Mouse (Mus musculus) skeletal muscle tissue, postnatal 0 days (tissue): ENCODE measurements around the gene Lif. TPM values are rescaled to one million over a fixed set of nuclear protein-coding genes. Genes with fewer than 3 reads are reported as not detected.

Source experiments
- polyA plus RNA-seq: library from polyadenylated mRNA; unstranded; fragments of >200 nt; fragmentation: Nextera tagmentation; extraction: Ambion mirVana; gene quantifications from 2 replicates; pipeline ENCODE4 v1.2.1, GENCODE M21; 2015

Gene Lif
- 0.23 and 0.34 TPM in 2 replicates for polyA plus RNA-seq

DNA sequence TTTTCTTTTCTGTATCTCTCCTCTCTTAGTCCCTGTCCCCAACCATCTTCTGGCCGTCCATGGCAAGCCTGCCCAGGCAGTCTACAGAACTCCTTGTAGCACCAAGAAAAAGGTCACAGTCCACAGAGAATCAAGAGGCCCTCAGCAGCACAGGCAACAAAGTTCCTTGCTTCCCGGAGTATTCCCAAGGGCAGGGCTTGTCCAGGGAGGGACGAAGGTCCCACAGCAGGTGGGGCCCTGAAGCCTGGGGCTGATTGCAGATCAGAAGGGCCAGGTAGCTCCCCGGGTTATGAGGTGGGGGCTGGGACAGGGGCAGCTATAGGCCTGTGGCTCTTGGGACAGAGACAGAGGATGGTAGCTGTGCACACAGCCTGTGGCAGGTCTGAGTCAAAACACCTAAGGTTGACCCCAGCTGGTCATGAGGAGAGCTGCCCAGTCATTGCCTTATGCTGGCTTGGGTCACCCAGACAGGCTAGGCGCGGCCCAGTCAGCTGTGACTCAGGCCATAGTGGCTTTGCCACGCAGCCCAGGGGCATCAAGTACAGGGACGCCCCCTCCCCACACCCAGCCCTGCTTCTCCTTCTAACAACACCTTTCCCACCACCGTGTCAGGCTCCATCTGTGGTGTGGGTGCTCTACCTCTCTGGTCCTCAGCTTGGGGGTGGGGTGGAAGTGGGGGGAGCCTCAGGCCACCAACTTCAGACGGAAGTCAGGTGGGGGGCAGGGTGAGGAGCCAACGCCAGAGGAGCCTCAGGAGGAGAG lies at the start of gene Lif:
Lif (plus strand) TSS at position 712 of the 762 bp plus-strand sequence.

DNA sequence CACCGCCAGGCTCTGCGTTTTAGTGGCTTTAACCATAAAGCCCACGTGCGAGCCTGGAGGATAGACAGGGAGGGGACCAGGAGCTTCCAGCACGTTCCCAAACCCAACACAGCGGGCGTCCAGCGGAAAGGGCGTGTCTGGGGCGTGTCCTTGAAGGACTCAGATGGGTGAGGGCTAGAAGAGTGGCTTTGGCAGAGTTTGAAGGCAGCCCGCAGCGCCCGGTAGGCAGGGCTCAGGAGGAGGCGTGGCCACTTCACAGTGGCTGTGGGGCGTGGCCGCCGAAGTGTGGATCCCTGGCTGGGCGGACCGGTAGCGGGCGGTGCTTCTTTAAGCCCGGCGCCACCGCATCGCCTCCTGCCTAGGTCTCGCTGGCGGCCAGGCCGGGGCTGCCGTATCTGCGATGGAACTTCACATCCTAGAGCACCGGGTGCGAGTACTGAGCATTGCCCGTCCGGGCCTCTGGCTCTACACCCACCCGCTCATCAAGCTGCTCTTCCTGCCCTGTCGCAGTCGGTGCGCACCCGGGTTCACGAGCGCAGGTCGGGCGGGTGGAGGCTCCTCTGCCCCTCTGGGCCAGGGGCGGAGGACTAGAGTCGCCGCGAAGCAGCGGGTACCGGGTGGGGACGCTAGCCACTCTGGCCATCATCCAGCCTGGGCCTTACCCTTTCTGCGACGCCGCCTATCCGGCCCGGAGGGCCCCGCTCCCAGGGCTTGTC lies 39.3 kb upstream of the Lif start, which contains the start of gene Castor1:
Castor1 (plus strand) TSS at position 312 of the 716 bp plus-strand sequence.

DNA sequence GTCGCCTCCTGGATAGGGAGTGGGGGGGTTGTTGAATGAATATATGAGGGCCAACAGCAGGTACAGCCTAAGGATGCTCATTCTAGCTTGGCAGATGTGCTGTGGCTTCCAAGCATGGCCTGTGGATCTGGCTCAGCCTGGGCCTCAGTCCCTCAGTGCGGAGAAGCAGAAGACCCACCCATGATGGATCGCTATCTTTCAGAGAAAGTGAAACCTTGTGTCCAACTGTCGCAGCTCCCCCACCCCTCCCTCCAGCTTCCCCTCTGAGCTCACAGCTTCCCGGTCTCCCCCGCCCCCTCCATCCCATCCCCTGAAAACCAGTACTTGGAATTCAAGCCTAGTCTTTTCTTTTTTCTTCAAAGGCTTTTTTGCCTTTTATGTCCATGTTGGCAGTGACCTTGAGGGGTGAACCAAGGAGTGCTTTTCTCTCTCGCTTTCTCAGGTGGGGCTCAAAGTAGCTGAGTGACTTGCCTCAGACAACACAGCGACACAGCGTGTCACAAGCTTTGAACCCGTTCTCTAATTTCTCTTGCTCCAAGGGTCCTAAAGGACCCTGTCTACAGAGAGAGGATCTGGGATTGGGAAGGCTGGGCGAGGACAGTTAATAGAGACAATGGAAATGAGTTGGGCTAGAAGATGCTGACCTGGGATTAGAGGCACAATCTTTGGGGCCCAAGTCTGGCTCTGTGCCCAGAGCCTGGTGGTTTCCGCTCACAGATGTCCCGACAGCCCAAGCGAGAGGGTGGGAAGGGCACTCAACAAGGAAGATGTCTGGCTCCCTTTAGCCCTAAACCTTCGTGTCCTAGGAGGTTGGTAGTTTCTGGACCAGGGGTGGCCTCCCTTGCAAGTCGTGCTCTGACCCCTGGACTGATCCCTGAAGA lies 21.5 kb upstream of the Lif start, which contains the start of gene Osm:
Osm (plus strand) TSS at position 756 of the 881 bp plus-strand sequence.

Other genes with a start within 250 kb of the Lif start
- 0.10 and 0.60 TPM in 2 replicates for gene Sec14l4, start 226.1 kb upstream of the Lif start, polyA plus RNA-seq
- not detected in 2 replicates for gene Sec14l3, start 192.7 kb upstream of the Lif start, polyA plus RNA-seq
- 16.6 and 19.9 TPM in 2 replicates for gene Mtfp1, start 162.1 kb upstream of the Lif start, polyA plus RNA-seq
- gene Sec14l2, start 134.1 kb upstream of the Lif start, polyA plus RNA-seq, result 0.85 and 1.1 TPM in 2 replicates
- gene Rnf215, start 122.4 kb upstream of the Lif start, polyA plus RNA-seq, result 13.5 and 15.0 TPM in 2 replicates
- 3.8 and 4.2 TPM in 2 replicates for gene Ccdc157, start 97.3 kb upstream of the Lif start, polyA plus RNA-seq
- gene Sf3a1, start 97.2 kb upstream of the Lif start, polyA plus RNA-seq, result 16.0 and 18.1 TPM in 2 replicates
- gene Tbc1d10a, start 70.8 kb upstream of the Lif start, polyA plus RNA-seq, result 9.9 and 12.4 TPM in 2 replicates
- 10.0 and 13.3 TPM in 2 replicates for gene Castor1, start 39.3 kb upstream of the Lif start, polyA plus RNA-seq
- gene Osm, start 21.1 kb upstream of the Lif start, polyA plus RNA-seq, result 0.06 and 0.33 TPM in 2 replicates
- gene Hormad2, start 183.5 kb downstream of the Lif start, polyA plus RNA-seq, result 0.09 and 0.14 TPM in 2 replicates